Mouse (Mus musculus) liver, adult 2 months (tissue): ENCODE measurements at regions not wholly inside any gene's neighbourhood (a gene's known extent, or its start where the extent isn't known, plus 50 kb on each side); places are given as distances from the start of the nearest gene placed in this dataset.

ENCODE experiments used
- DNase-seq: peaks from one replicate; pipeline ENCODE4 v3.0.0-alpha.2; 2011; ENCODE audit warnings: low read depth, low spot score; ENCODE audit errors: extremely low read depth
- H3K27ac ChIP-seq: fragments of 200-500 bp; replicated peaks from 2 replicates; pipeline ENCODE4 v1.5.1; 2012; ENCODE audit warnings: low read depth, mild to moderate bottlenecking, control low read depth, inconsistent platforms, low read length; ENCODE audit not compliant: insufficient read depth
- H3K27me3 ChIP-seq: fragments of 200-500 bp; 2 replicates; pipeline ENCODE4 v1.6.1; 2012; ENCODE audit warnings: mild to moderate bottlenecking, moderate library complexity, low read length, inconsistent platforms; ENCODE audit not compliant: control insufficient read depth, insufficient read depth
- H3K36me3 ChIP-seq: fragments of 200-500 bp; 2 replicates; pipeline ENCODE4 v1.6.1; 2012; ENCODE audit warnings: low read length, inconsistent platforms; ENCODE audit not compliant: control insufficient read depth, insufficient read depth
- H3K4me1 ChIP-seq: fragments of 200-500 bp; 2 replicates; pipeline ENCODE4 v1.6.1; 2011; ENCODE audit warnings: low read length; ENCODE audit not compliant: control insufficient read depth, insufficient read depth
- H3K4me3 ChIP-seq: fragments of 200-500 bp; 2 replicates; pipeline ENCODE4 v1.5.1; 2011; ENCODE audit warnings: low read depth, mild to moderate bottlenecking, control low read depth, low read length, moderate library complexity; ENCODE audit not compliant: insufficient read depth
- H3K79me2 ChIP-seq: fragments of 200-500 bp; 2 replicates; pipeline ENCODE4 v1.6.1; 2012; ENCODE audit warnings: inconsistent platforms, mild to moderate bottlenecking, low read length, moderate library complexity; ENCODE audit not compliant: control insufficient read depth, insufficient read depth
- H3K9ac ChIP-seq: fragments of 200-500 bp; 2 replicates; pipeline ENCODE4 v1.6.1; 2012; ENCODE audit warnings: low read depth, mild to moderate bottlenecking, control low read depth, inconsistent platforms, low read length
- CTCF ChIP-seq: fragments of 200-500 bp; IDR thresholded peaks from 2 replicates; pipeline ENCODE4 v1.5.1; 2011; ENCODE audit warnings: low read depth, low read length, control low read depth
- POLR2A ChIP-seq: fragments of 200-500 bp; IDR thresholded peaks from 2 replicates; pipeline ENCODE4 v1.6.1; 2011; ENCODE audit warnings: low read length, control low read depth; ENCODE audit not compliant: insufficient read depth; ENCODE audit errors: extremely low read depth
- WGBS: fragments of 180-500 bp; shearing (Covaris S2); methylation state at CpG from one replicate; pipeline ENCODE4 v1.1.7; 2018; 5-methylcytosine and 5-hydroxymethylcytosine counted together

GRCm38 (mm10) chr5:126217746-126218145, 686.2 kb downstream of the Tmem132b start:
- H3K36me3 ChIP-seq, result no peaks in the 10 kb centered on the region
- WGBS, result 70% methylated on average over 1 of the region's 1 CpGs
- TF ChIP-seq CTCF (no peak), POLR2A (no peak)
- no peak for DNase-seq
- H3K4me1 ChIP-seq, result no peaks in the 10 kb centered on the region
- H3K27me3 ChIP-seq, result no peaks in the 10 kb centered on the region
- no peak overlapping the region for H3K4me3 ChIP-seq
- H3K79me2 ChIP-seq, result no peaks in the 10 kb centered on the region
- no peak overlapping the region for H3K27ac ChIP-seq
- H3K9ac ChIP-seq, result no peak overlapping the region

- Histone ChIP-seq H3K27me3 (no peaks in the 10 kb centered on the region), H3K9ac (no peak overlapping the region), H3K79me2 (no peaks in the 10 kb centered on the region), H3K36me3 (no peaks in the 10 kb centered on the region), H3K4me1 (no peaks in the 10 kb centered on the region), H3K27ac (no peak overlapping the region), H3K4me3 (no peak overlapping the region)
- TF ChIP-seq POLR2A (no peak), CTCF (no peak)
- 79% methylated on average over 3 of the region's 3 CpGs for WGBS
- no peak for DNase-seq
Measured at GRCm38 (mm10) chr5:126223696-126224095, 692.1 kb downstream of the Tmem132b start.

GRCm38 (mm10) chr5:126230768-126231167, 699.2 kb downstream of the Tmem132b start:
- Histone ChIP-seq H3K9ac (no peak overlapping the region), H3K79me2 (no peaks in the 10 kb centered on the region), H3K27ac (no peak overlapping the region), H3K4me3 (no peak overlapping the region), H3K27me3 (no peaks in the 10 kb centered on the region), H3K4me1 (no peaks in the 10 kb centered on the region), H3K36me3 (no peaks in the 10 kb centered on the region)
- WGBS, result 80% methylated on average over 4 of the region's 4 CpGs
- no peak for DNase-seq
- TF ChIP-seq POLR2A, result no peak
- no peak for TF ChIP-seq CTCF

- H3K4me1 ChIP-seq, result no peaks in the 10 kb centered on the region
Measured at GRCm38 (mm10) chr5:126238071-126238470, 706.5 kb downstream of the Tmem132b start.

GRCm38 (mm10) chr5:126245776-126246175, 714.2 kb downstream of the Tmem132b start:
- DNase-seq, result no peak
- no peaks in the 10 kb centered on the region for H3K36me3 ChIP-seq

More at GRCm38 (mm10) chr5:126238071-126238470, 706.5 kb downstream of the Tmem132b start:
- no peaks in the 10 kb centered on the region for H3K27me3 ChIP-seq
- no peaks in the 10 kb centered on the region for H3K79me2 ChIP-seq
- H3K4me3 ChIP-seq, result no peak overlapping the region
- 63% methylated on average over 3 of the region's 3 CpGs for WGBS
- TF ChIP-seq CTCF, result no peak
- no peak for TF ChIP-seq POLR2A
- no peak for DNase-seq
- H3K36me3 ChIP-seq, result no peaks in the 10 kb centered on the region
- H3K27ac ChIP-seq, result no peak overlapping the region
- H3K9ac ChIP-seq, result no peak overlapping the region

GRCm38 (mm10) chr5:126250331-126250730, 718.8 kb downstream of the Tmem132b start:
- 74% methylated on average over 1 of the region's 1 CpGs for WGBS
- Histone ChIP-seq H3K79me2 (no peaks in the 10 kb centered on the region), H3K27ac (no peak overlapping the region), H3K36me3 (no peaks in the 10 kb centered on the region), H3K4me1 (no peaks in the 10 kb centered on the region), H3K9ac (no peak overlapping the region), H3K4me3 (no peak overlapping the region), H3K27me3 (no peaks in the 10 kb centered on the region)
- DNase-seq, result no peak
- no peak for TF ChIP-seq POLR2A

More at GRCm38 (mm10) chr5:126245776-126246175, 714.2 kb downstream of the Tmem132b start:
- Histone ChIP-seq H3K27ac (no peak overlapping the region), H3K4me3 (no peak overlapping the region), H3K4me1 (no peaks in the 10 kb centered on the region), H3K27me3 (no peaks in the 10 kb centered on the region), H3K79me2 (no peaks in the 10 kb centered on the region), H3K9ac (no peak overlapping the region)
- TF ChIP-seq CTCF (no peak), POLR2A (no peak)
- 34% methylated on average over 2 of the region's 2 CpGs for WGBS
